Mouse (Mus musculus) E14TG2a.4 (cell line): ENCODE data around the gene Hspa14.

ENCODE experiments used
- H3K27me3 ChIP-seq: 2 replicates; pipeline ENCODE4 v1.6.1; 2014; ENCODE audit warnings: low read length, control low read depth; ENCODE audit not compliant: insufficient read depth
- H3K36me3 ChIP-seq: 2 replicates; pipeline ENCODE4 v1.6.1; 2014; ENCODE audit warnings: low read length, control low read depth; ENCODE audit not compliant: insufficient read depth
- H3K4me1 ChIP-seq: replicated peaks from 2 replicates; pipeline ENCODE4 v1.6.1; 2014; ENCODE audit warnings: low read depth, low read length, control low read depth
- H3K4me3 ChIP-seq: replicated peaks from 2 replicates; pipeline ENCODE4 v1.5.1; 2014; ENCODE audit warnings: mild to moderate bottlenecking, low read length
- H3K9me3 ChIP-seq: 2 replicates; pipeline ENCODE4 v1.6.1; 2014; ENCODE audit warnings: low read length, control low read depth
- CTCF ChIP-seq: conservative IDR thresholded peaks from 2 replicates; pipeline ENCODE4 v1.5.1; 2014; ENCODE audit warnings: low read length
- NANOG ChIP-seq: IDR thresholded peaks from 2 replicates; pipeline ENCODE4 v1.6.1; 2014; ENCODE audit warnings: borderline replicate concordance, low read length, mixed read lengths
- POU5F1 ChIP-seq: IDR thresholded peaks from 2 replicates; pipeline ENCODE4 v1.6.1; 2014; ENCODE audit warnings: low read length, borderline replicate concordance

Hspa14 gene

DNA sequence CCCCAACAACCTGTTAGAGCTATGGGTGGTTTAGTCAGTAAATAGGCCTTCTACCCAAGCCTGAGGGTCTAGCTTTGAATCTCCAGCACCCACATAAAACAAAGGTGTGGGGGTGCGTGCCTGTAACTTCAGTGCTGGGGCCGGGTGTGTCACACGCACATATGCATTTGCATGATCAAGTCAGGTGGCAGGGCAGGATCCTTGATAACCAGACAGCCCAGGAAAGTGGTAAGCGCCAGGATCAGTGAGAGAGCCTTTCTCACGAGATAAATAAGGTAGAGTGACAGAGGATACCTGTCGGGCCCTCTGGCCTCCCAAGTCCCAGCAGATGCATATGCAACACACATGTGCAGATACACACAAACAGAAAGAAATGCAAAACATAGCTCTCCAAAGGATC, 13.1 kb downstream of the Hspa14 start:
- Histone ChIP-seq H3K4me1 (peaks cover 17% of the 10 kb centered on the region), H3K36me3 (peaks cover 93% of the 10 kb centered on the region), H3K9me3 (no peaks in the 10 kb centered on the region), H3K27me3 (no peaks in the 10 kb centered on the region), H3K4me3 (no peak overlapping the region)
- TF ChIP-seq CTCF (no peak), NANOG (no peak), POU5F1 (no peak)

DNA sequence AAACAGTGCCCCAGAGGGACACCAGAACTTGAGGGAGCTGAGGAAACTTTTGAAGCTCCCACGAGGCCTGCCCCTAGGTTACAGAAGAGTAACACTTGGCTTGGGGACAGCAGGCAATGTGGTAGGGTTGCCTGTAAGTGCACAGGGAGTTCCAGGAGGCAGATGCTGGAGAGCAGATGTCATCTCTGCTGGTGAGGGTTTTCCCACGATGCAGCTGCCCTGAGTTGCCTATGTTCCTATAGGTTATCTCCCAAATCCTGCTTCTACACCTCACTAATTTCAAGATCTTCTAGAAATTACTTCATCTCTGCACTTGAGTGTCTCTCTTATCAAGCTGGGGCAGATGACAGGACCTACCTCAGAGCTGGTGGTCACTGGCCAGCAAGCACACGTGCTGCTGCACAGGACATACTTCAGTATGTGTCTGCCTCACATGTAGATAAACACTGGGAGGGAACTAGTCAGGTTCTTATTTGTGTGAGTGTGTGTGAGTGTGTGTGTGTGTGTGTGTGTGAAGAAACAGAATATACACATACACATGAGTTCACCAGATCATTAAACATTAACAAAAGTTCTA, 18.7 kb downstream of the Hspa14 start:
- Histone ChIP-seq H3K4me1 (0 out of 2 replicates have a peak, but pooled peaks cover under 1% of the 10 kb centered on the region), H3K9me3 (no peaks in the 10 kb centered on the region), H3K27me3 (no peaks in the 10 kb centered on the region), H3K36me3 (peaks cover 90% of the 10 kb centered on the region), H3K4me3 (no peak overlapping the region)
- TF ChIP-seq POU5F1 (no peak), CTCF (no peak), NANOG (no peak)

DNA sequence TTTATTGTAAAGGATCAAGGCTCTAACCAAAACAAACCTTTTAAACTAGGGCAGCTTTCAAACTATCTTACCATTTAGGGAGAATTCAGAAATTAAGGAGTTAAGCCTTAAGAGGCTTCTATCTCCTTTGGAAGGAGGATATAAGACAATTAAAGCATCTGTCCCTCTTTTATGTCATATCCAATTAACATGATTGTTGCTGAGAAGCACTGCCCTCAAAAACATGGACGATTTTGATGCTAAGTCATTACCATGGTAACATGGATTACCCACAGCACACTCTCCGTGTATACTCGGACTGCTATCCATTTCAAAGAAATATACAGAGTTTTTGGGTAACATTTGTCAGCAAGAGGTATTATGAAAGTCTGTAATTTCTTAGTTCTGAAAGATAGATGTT, 22.8 kb downstream of the Hspa14 start:
- no peak for TF ChIP-seq CTCF
- no peak for TF ChIP-seq POU5F1
- no peak for TF ChIP-seq NANOG
- peaks cover 54% of the 10 kb centered on the region for H3K36me3 ChIP-seq
- no peaks in the 10 kb centered on the region for H3K9me3 ChIP-seq
- no peaks in the 10 kb centered on the region for H3K27me3 ChIP-seq
- H3K4me1 ChIP-seq: no peaks in the 10 kb centered on the region
- no peak overlapping the region for H3K4me3 ChIP-seq

DNA sequence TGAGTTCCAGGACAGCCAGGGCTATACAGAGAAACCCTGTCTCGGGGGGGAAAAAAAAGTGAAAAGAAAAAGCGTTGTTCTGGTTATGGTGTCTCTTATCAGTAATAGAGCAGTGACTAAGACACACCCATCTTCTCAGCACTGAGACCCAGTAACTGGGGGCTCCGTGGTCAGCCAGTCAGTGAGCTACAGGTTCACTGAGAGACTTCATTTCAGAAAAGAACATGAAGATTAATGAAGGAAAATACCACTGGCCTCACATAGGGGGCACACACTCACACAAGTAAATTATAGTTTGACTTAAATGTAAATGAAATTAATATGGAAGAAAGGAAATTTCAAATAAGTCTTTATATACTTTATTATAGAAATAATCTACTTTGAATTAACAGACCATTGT, 32.4 kb downstream of the Hspa14 start:
- Histone ChIP-seq H3K4me3 (no peak overlapping the region), H3K36me3 (peaks cover 4% of the 10 kb centered on the region; the same call in 1 of the 2 replicates), H3K4me1 (peaks cover 8% of the 10 kb centered on the region), H3K27me3 (peaks cover 9% of the 10 kb centered on the region), H3K9me3 (peaks cover 4% of the 10 kb centered on the region; the same call in 1 of the 2 replicates)
- TF ChIP-seq NANOG (no peak), CTCF (0 out of 2 replicates have a peak, but pooled peaks have one; percentile 6)

DNA sequence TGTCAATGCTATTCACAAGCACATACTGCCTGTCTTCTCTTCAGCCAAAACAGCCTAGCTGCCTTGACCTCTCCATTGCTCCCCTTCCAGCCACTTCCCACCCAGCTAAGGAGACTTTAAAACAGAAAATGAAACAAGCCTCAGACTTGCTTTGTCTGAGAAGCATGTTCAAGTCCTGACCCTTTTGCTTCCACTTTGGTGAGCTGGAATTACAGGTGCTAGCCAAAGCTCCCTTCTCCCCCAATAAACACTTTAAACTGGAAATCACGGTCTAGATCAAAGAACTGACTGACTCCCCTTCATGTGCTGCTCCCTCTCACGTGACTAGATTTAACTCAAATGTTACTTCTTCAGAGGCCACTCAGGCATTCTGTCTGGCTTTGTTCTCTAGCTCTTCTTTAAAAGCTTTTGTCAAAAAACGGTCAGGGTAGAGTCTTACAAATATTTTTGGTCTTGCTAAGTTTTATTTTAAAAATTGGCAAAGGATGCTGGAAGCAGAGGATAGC, 36.8 kb downstream of the Hspa14 start:
- TF ChIP-seq POU5F1 (no peak), CTCF (no peak), NANOG (no peak)
- Histone ChIP-seq H3K9me3 (peaks cover 4% of the 10 kb centered on the region; the same call in 1 of the 2 replicates), H3K36me3 (peaks cover 15% of the 10 kb centered on the region), H3K4me1 (peaks cover 21% of the 10 kb centered on the region), H3K4me3 (no peak overlapping the region), H3K27me3 (peaks cover 9% of the 10 kb centered on the region)

DNA sequence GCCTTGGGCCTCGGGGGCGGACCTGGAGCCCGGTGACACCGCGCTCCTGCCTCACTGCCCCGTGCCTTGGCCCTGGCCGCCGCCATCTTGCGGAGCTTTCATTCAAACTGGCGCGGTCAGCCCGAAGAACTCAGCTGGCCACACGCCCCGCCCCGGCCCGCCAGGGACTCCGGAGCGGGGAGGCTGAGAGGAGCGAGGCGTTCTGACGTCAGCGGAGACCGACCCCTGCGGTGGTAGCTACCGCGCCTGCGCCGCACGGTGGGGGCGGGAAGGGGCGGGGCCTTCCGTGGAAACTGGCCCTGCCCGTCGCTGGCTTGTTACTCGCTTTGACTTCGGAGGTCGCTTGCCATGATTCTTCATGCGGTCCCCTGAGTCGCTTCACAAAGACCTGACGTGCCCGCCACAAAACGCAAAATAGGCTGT, 37.7 kb downstream of the Hspa14 start, which contains the start of gene Suv39h2:
Gene Suv39h2, minus strand, starts transcription at position 171 of the 423 bp plus-strand sequence.
- no peak for TF ChIP-seq NANOG
- TF ChIP-seq POU5F1: no peak
- no peak for TF ChIP-seq CTCF
- H3K36me3 ChIP-seq: peaks cover 25% of the 10 kb centered on the region

DNA sequence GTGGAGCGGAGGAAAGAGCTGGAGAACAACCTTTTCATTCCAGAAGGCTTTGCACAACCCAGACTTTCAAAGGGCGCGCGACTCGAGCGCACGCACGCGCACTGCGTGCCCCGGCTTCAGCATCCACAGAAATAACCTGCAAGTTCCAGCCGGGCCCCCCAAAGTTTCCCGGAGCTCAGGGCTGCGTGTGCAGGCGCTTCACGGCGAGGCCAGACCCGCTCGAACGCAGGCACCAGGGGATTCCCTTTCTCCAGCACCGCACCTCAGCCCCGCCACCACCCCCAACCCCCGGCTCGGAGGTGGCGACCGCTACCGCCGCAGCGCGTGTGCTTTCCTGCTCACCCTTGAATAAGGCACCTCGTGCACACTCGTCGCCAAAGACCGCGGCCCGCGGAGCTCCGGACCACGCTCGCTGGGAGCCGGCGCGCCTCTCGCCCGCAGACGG, 38.2 kb downstream of the Hspa14 start:
- peaks cover 2% of the 10 kb centered on the region; the same call in 1 of the 2 replicates for H3K9me3 ChIP-seq
- peak overlapping the region; percentile 93 for H3K4me3 ChIP-seq
- H3K4me1 ChIP-seq: peaks cover 21% of the 10 kb centered on the region
- peaks cover 9% of the 10 kb centered on the region for H3K27me3 ChIP-seq
- H3K36me3 ChIP-seq: peaks cover 29% of the 10 kb centered on the region
- TF ChIP-seq POU5F1: no peak
- no peak for TF ChIP-seq CTCF
- TF ChIP-seq NANOG: no peak

More for the DNA sequence above, 37.7 kb downstream of the Hspa14 start, which contains the start of gene Suv39h2:
- H3K9me3 ChIP-seq: peaks cover 4% of the 10 kb centered on the region; the same call in 1 of the 2 replicates
- peaks cover 21% of the 10 kb centered on the region for H3K4me1 ChIP-seq
- peaks cover 9% of the 10 kb centered on the region for H3K27me3 ChIP-seq
- H3K4me3 ChIP-seq: peak within 1 kb of the TSS; percentile 93

DNA sequence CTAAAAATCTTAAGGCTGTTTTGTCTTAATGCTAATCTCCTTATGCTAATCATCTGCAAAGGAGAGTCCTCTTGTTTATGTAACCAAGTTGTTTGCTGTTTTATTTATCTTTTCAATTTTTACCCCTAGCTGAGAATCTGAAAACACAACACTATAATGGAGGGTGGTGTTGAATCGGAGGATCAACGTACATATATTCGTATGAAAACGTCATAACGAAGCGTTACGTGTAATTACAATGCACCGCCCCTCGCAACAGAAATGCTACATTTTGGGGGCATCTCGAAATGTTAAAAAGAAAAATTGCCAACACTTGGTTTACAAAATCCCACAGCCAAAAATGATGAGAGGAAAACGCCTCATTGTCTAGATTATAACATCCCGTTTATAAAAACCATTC, 38.7 kb downstream of the Hspa14 start:
- TF ChIP-seq NANOG: no peak
- TF ChIP-seq POU5F1: no peak
- no peak for TF ChIP-seq CTCF
- H3K4me1 ChIP-seq: peaks cover 21% of the 10 kb centered on the region
- H3K9me3 ChIP-seq: no peaks in the 10 kb centered on the region
- H3K36me3 ChIP-seq: peaks cover 32% of the 10 kb centered on the region
- H3K4me3 ChIP-seq: peak overlapping the region; percentile 93
- peaks cover 9% of the 10 kb centered on the region for H3K27me3 ChIP-seq
